Mouse (Mus musculus) stomach, postnatal 0 days (tissue): ENCODE results near the gene H2al1m.

Experiments used
- CTCF ChIP-seq: IDR thresholded peaks from 2 replicates; pipeline ENCODE4 v1.5.1; 2016; ENCODE audit warnings: antibody characterized with exemption, low read depth, mild to moderate bottlenecking, moderate library complexity
- EP300 ChIP-seq: optimal IDR thresholded peaks from 2 replicates; pipeline ENCODE3; 2016; ENCODE audit warnings: antibody characterized with exemption

DNA sequence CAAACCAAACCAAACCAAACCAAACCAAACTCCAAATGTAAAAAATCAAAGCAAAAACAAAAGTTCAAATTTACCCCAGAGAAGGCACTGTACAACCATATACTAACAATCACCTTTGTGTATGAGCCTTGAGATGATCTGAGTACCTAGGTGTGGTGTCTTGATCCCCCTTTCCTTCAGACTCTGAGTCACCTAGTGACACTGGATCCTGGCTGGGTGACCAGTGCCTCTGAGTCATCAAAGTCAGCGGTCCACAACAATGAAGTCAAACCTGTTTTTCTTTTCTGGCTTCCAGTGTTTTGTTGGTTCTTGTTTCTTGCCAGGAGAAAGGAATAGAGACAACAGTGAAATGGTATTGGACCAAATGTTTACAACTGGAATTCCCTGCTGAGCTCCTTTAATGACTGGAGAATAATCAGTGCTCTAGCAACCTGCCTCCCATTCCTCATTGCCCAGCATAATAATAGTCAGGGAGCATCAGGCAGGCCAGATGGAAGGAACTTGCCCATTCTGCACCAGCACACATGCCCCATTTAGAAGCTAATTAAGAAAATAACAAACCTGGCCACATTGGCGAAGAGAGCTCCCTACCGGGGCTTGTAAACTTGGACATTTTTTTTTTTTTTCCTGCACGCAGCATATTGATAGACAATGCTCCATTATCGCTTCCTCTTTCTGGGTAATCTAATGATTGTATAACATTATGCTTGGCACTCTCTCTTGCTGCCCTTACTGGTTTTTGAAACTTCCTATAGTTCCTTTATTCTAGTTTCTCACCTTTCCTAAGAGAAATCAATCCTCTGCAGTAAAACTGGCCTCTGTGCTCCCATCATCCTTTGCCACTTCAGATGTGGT, 42.6 kb upstream of the H2al1m start:
- TF ChIP-seq CTCF (no peak), EP300 (no peak)
